Mouse (Mus musculus) G1E (cell line): Measurements from ENCODE around the gene Vav3.

ENCODE experiments used
- CTCF ChIP-seq: IDR thresholded peaks from 2 replicates; pipeline ENCODE4 v1.5.1; 2012; ENCODE audit warnings: low read depth, low read length, inconsistent platforms, mixed read lengths
- GATA1 ChIP-seq: IDR thresholded peaks from 2 replicates; pipeline ENCODE4 v1.6.1; 2012; ENCODE audit warnings: borderline replicate concordance, low read length, inconsistent platforms, mixed read lengths
- GATA2 ChIP-seq: IDR thresholded peaks from 2 replicates; pipeline ENCODE4 v1.6.1; 2012; ENCODE audit warnings: low read depth, low read length, inconsistent platforms, borderline replicate concordance
- POLR2AphosphoS5 ChIP-seq: IDR thresholded peaks from 2 replicates; pipeline ENCODE4 v1.6.1; 2012; ENCODE audit warnings: low read depth, low read length, inconsistent platforms; ENCODE audit not compliant: insufficient replicate concordance
- TAL1 ChIP-seq: conservative IDR thresholded peaks from 2 replicates; pipeline ENCODE4 v1.6.1; 2012; ENCODE audit warnings: low read depth, low read length, inconsistent platforms, mixed read lengths

GRCm38 (mm10) chr3:109732327-109733182 lies 392.1 kb downstream of the Vav3 start:
- TF ChIP-seq TAL1 (no peak), CTCF (no peak), GATA1 (no peak), POLR2AphosphoS5 (no peak), GATA2 (no peak)
